Comparison of ENCODE assay signal across 7 mouse cellular contexts in the genomic region with DNA sequence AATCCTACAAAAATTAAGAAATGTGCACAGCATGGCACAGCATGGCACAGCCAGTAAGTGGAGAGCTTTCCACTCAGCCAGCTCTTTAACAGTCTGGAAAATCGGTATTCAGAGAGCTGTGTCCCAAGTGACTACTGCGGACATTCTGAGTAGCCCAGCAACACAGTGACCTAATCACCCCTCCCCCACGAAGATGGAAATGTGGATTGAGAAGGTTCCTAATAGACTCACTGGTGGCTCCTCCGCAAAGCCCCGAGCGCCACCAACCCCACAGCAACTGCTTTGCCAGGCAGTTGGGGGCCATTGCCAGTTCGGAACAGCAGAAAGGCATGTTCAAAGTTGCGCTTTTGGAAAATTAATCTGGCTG.
DNase-seq lines count a peak whose midpoint lies in the region; ATAC-seq and TF ChIP-seq lines count a peak whose summit lies in the region.

No protein-coding gene starts in this region.

- no peak for ATAC-seq in embryonic facial prominence, embryonic 12.5 days (ENCODE audit: insufficient number of reproducible peaks, insufficient read depth, low FRiP score, low TSS enrichment)
- peak; percentile 81 for ATAC-seq in neural tube, embryonic 12.5 days (ENCODE audit: low FRiP score, low read depth)

- TF ChIP-seq POLR2A in spleen, adult 2 months (IDR thresholded peaks at IDR 0.05; ENCODE audit: low read depth, low read length): no peak

- no peak for DNase-seq in spleen, adult 2 months (ENCODE audit: low read depth in 1 of 2, low spot score in 2 of 2)
- DNase-seq in spleen, postnatal 14 days (ENCODE audit: low spot score in 2 of 2): no peak
- peak; percentile 22 to 53 for DNase-seq in layer of hippocampus, adult 18-20 months (ENCODE audit: low spot score in 2 of 2)
- DNase-seq in urinary bladder, postnatal 25 days (ENCODE audit: low spot score): no peak
- DNase-seq in lung, adult 18-20 months: no peak

- peaks cover 22% of the 10 kb centered on the region for H3K9me3 ChIP-seq in embryonic facial prominence, embryonic 12.5 days
- H3K9me3 ChIP-seq in neural tube, embryonic 12.5 days: peaks cover 11% of the 10 kb centered on the region

- WGBS in spleen, adult 2 months: 30% methylated on average over 8 of the region's 8 CpGs
- 18% methylated on average over 8 of the region's 8 CpGs for WGBS in embryonic facial prominence, embryonic 12.5 days
- 9% methylated on average over 8 of the region's 8 CpGs for WGBS in neural tube, embryonic 12.5 days

- no peak for TF ChIP-seq CTCF in spleen, adult 2 months (IDR thresholded peaks at IDR 0.05; ENCODE audit: extremely low read depth, insufficient read depth, insufficient read length, insufficient replicate concordance)

- H3K9ac ChIP-seq in embryonic facial prominence, embryonic 12.5 days: no peak overlapping the region
- H3K9ac ChIP-seq in neural tube, embryonic 12.5 days: no peak overlapping the region

- H3K4me1 ChIP-seq in spleen, adult 2 months (ENCODE audit: control insufficient read depth, insufficient read depth, insufficient read length): peaks cover 11% of the 10 kb centered on the region; the same call in 1 of the 2 replicates
- peaks cover 19% of the 10 kb centered on the region for H3K4me1 ChIP-seq in embryonic facial prominence, embryonic 12.5 days
- peaks cover 20% of the 10 kb centered on the region for H3K4me1 ChIP-seq in neural tube, embryonic 12.5 days

- peaks cover 2% of the 10 kb centered on the region; the same call in 1 of the 2 replicates for H3K36me3 ChIP-seq in spleen, adult 2 months (ENCODE audit: control insufficient read depth, insufficient read depth, low read length)
- H3K36me3 ChIP-seq in embryonic facial prominence, embryonic 12.5 days: no peaks in the 10 kb centered on the region
- no peaks in the 10 kb centered on the region for H3K36me3 ChIP-seq in neural tube, embryonic 12.5 days

- no peaks in the 10 kb centered on the region for H3K27me3 ChIP-seq in spleen, adult 2 months (ENCODE audit: control insufficient read depth, insufficient read depth, low read length)
- H3K27me3 ChIP-seq in embryonic facial prominence, embryonic 12.5 days: no peaks in the 10 kb centered on the region
- H3K27me3 ChIP-seq in neural tube, embryonic 12.5 days (replicated peaks): no peaks in the 10 kb centered on the region

- peak overlapping the region; percentile 99 for H3K27ac ChIP-seq in spleen, adult 2 months (ENCODE audit: insufficient read depth, low read length)
- peak overlapping the region; percentile 30; the same call in 1 of the 2 replicates for H3K27ac ChIP-seq in embryonic facial prominence, embryonic 12.5 days
- H3K27ac ChIP-seq in neural tube, embryonic 12.5 days: no peak overlapping the region

- peak overlapping the region; percentile 47 for H3K4me2 ChIP-seq in embryonic facial prominence, embryonic 12.5 days (replicated peaks)
- peak overlapping the region; percentile 56 for H3K4me2 ChIP-seq in neural tube, embryonic 12.5 days (replicated peaks)

- H3K4me3 ChIP-seq in spleen, adult 2 months (ENCODE audit: extremely low read depth, insufficient read depth, insufficient read length): no peak overlapping the region
- H3K4me3 ChIP-seq in embryonic facial prominence, embryonic 12.5 days: no peak overlapping the region
- H3K4me3 ChIP-seq in neural tube, embryonic 12.5 days: no peak overlapping the region

Comparison
In these comparisons a context has a peak if more than half of its experiments do, and no peak if none do; other contexts are left out.
1. DNase-seq: peak in layer of hippocampus, adult 18-20 months (2 of 2); none in spleen, adult 2 months (0 of 2), spleen, postnatal 14 days (0 of 2), urinary bladder, postnatal 25 days (single experiment) and lung, adult 18-20 months (0 of 2).